Mouse (Mus musculus) brain, embryonic 14.5 days (tissue): Measurements from ENCODE around the gene Adgrl3. TPM values are rescaled to one million over a fixed set of nuclear protein-coding genes. Genes with fewer than 3 reads are reported as not detected.

Source experiments
- DNase-seq: peaks from one replicate; pipeline ENCODE4 v3.0.0-alpha.2; 2011; ENCODE audit warnings: low read depth
- CTCF ChIP-seq: fragments of 200-500 bp; IDR thresholded peaks from 2 replicates; pipeline ENCODE4 v1.5.1; 2012; ENCODE audit warnings: inconsistent platforms, mild to moderate bottlenecking, moderate library complexity, borderline replicate concordance; ENCODE audit not compliant: insufficient read depth, insufficient read length; ENCODE audit errors: extremely low read depth
- POLR2A ChIP-seq: fragments of 200-500 bp; IDR thresholded peaks from 2 replicates; pipeline ENCODE4 v1.6.1; 2012; ENCODE audit warnings: mild to moderate bottlenecking, inconsistent platforms, borderline replicate concordance; ENCODE audit not compliant: poor library complexity, insufficient read depth, insufficient read length, severe bottlenecking; ENCODE audit errors: extremely low read depth
- polyA plus RNA-seq: library from polyadenylated mRNA; depleted of rRNA; stranded (reverse); fragments of >200 nt; gene quantifications from 2 replicates; pipeline ENCODE4 v1.2.3, GENCODE M21; 2012

Adgrl3 gene
- polyA plus RNA-seq, 1 experiment, result 89.2 TPM

DNA sequence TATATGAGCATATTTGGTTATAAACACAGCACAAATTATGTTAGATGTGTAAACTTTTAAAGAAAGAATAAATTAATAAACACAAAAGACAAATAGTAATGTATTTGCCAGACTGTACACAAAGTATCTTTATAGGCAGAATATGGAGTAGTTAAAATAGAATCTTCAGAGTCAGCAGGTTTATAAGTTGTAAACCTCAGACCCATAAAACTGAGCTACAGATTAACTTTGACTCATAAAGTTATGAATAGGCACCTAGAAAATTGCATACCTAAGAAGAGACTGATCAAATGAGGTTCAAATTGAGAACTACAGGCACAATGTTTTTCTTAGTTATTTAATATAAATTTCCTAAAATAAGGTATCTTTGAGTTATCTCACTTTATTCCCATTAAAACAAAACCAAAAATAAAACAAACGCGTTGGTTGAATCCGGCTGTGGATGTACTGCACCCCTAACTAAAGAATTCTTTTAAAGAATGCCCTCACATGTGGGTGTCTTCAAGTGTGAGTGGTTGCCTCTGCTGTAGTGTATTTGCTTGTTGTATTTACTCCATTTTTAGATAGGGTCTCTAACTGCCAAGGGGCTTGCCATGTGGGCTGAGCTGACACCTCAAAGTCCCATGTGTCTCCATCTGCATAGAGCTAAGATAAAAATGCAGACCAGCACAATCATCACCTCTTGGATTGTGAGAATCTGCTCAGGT lies 297.6 kb downstream of the Adgrl3 start:
- DNase-seq, result no peak
- no peak for TF ChIP-seq CTCF
- TF ChIP-seq POLR2A, result no peak

DNA sequence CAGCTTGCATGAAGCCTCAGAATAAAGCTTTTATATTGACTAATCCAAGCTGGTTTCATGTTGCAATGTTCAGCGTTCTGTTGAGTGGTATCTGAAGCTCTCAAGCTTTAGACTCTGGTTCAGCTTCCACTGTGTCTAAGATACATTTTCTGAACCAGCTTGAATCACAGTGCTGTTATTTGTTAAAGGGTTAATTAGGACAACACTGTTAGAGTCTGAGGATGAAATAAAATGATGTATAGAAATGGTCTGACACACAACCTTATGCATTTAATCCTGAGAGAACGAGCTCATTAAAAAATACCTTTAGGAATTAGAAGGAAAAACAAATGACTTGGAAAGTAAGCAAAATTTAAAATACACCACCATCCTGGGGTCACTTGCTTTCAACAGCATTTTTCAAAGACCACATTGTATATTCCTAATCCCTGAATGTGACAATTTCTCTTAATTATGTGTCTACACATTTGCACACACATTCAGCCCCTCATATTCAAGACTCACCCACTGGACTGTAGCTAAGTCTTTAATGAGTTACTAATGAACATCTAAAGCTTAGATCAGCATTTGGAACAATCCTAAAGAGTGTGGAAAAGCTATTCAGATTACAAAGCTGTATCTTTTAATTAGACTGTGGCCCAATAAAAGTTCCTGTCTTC lies 301.5 kb downstream of the Adgrl3 start:
- peak; percentile 84 for DNase-seq
- TF ChIP-seq CTCF, result no peak
- TF ChIP-seq POLR2A, result no peak

DNA sequence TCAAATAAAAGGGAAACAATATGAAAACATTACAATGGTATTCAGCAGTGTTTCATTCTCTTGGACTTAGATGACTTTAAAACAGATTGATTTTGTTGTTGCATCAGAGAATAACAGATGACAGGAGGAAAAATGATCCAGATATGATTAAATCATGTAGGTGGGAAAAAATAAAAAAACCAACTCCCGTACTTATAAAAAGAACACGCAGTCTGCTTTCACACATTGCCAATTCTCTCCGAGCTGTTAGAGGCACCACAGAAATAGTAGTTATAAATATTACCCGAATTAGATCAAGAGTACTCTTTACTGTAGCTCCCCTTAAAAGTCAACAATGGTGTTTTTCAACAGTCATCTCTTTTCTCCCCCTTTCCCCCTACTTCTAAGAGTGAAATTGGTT lies 302.1 kb downstream of the Adgrl3 start:
- TF ChIP-seq POLR2A, result no peak
- TF ChIP-seq CTCF, result no peak
- peak; percentile 18 for DNase-seq

DNA sequence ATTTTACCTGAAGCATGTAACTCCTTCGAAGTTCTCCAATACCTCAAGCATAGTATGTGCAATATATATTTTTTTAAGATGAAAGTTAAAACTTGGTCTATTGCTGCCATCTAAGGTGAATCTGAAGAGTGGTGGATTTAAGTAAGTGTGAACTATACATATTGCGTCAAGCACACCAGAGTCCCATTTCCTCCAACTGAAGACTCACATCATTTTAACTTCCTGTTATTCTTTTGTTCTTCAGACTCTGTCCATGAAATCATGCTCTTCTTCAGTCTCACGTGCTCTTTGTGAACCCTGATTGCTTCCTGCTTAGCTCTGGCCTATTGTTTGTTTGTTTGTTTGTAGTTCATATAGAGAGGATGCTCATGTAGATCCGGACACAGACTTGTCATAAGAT lies 307.0 kb downstream of the Adgrl3 start:
- no peak for DNase-seq
- TF ChIP-seq POLR2A (no peak), CTCF (no peak)

DNA sequence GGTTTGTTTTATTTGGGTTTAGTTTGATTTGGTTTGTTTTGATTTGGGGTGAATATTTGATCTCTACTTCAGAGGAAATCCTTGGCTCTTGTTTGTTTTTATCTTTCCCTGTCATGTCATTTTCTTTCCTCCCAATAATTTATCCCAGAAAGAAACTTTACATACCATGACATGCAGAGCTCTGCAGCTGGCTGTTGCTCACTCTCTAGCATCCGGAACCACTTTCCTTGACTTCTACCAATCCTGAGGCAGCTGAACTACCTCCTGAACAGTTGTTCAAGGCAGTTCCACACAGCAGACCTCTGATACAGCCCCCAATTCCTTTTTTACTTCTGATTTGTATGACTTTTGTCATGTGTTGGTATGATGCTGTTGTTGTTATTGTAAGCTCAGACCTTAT lies 307.5 kb downstream of the Adgrl3 start:
- no peak for TF ChIP-seq POLR2A
- no peak for TF ChIP-seq CTCF
- no peak for DNase-seq

DNA sequence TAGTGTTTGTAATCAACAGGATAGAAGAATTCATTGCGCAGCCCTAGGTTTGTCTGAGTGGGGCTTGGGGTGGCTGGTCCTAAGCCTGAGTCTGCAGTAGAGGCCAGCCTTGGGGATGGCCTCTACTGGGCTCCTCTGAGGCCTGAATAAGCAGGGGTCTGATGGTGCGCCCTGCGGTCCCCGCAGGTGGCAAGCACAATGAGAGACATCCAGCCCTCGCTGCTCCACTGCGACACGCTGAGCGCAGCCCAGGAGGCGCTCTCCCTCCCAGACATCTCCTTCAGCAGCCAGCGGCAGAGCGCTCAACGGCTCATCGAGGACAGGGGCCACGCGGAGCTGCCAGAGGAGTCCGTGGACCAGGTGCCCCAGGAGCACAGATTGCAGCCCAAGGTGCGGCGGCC lies 309.6 kb downstream of the Adgrl3 start:
- no peak for DNase-seq
- TF ChIP-seq CTCF, result 0 out of 2 replicates have a peak, but pooled peaks have one; percentile 11
- TF ChIP-seq POLR2A, result no peak

DNA sequence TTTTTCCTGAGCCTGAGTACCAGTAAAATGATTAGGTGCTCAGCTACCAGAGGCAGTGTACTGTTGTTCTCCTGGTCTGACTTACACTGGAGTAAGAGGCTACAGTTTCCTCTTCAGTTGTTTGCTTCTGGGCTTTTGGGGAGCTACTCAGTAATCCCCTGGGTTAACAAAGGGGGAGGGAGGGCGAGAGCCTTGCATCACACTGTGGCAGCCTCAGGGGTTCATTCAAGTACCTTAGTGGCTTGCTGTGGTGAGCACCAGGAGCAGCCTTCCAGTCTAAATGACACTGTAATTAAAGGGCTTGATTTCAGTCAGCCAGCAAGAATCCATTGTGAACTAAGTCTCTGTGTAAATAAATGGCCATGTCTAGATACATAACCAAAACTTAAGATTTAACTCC lies 324.4 kb downstream of the Adgrl3 start:
- DNase-seq, result peak; percentile 71
- TF ChIP-seq CTCF, result no peak
- TF ChIP-seq POLR2A, result no peak

DNA sequence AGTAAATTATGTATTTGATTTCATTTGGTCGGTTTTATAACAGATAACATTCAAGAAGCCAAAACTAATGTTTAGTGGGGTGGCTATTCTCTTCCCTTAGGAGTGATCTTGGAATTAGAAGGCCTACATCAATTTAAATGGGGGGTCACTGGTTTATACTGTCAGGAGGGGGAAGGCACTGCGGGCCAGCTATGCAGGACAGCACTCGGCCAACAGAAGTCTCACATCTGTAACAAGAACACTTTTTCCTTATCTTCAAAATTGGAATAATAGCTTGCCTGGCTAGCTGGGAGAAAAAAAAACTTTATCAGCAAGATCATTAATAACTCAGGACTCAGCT lies 325.1 kb downstream of the Adgrl3 start:
- TF ChIP-seq CTCF (no peak), POLR2A (no peak)
- DNase-seq, result no peak

DNA sequence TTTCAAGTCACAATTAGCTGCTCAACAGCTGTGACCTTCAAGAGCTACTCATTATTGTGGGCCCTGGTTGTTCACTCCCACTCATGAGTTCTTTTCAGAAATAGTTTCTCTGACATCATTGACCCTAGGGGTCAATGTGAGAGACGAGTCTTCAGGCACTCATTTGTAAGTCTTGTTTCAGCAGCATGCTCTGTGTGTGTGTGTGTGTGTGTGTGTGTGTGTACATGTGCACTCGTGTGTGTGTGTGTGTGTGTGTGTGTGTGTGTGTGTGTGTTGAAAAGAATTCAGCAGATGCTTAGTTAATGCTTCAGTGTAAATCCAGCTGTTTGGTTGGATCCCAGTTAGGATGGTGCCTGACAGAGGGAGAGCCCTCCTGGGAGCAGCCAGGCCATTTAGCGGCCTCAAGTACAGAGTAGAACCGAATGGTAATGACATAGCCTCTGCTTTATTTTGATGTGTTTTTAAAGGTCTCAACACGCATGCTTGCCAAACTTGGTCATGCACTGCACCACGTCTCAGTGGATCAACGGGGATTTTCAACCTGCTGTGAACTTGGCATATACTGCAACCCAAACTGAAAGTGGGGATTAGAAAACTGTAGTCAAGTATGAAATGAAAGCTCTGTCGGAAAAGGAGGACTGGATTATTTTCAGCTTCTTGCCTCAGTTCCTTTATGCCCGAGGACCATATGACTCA lies 325.6 kb downstream of the Adgrl3 start:
- DNase-seq, result peak; percentile 51
- TF ChIP-seq CTCF (no peak), POLR2A (no peak)

DNA sequence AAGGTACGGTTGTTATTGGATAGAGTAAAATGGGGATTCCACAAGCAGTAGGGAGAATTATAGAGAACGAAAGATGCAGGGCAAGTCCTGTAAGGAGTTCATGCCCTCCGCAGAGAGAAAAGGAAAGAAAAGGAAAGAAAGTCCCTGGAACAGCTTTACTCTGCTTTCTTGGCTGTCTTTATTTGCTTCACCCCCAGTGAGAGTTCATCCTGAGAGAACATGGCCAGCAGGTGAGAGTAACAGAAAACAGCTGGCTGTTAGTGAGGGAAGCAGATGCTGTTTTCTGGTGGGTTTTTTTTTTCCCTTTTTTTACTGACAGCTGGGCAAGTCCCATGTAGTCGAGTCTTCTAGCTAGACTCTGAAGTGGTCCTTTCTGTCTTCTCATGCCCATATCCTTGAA lies 327.6 kb downstream of the Adgrl3 start:
- TF ChIP-seq POLR2A (no peak), CTCF (no peak)
- no peak for DNase-seq

DNA sequence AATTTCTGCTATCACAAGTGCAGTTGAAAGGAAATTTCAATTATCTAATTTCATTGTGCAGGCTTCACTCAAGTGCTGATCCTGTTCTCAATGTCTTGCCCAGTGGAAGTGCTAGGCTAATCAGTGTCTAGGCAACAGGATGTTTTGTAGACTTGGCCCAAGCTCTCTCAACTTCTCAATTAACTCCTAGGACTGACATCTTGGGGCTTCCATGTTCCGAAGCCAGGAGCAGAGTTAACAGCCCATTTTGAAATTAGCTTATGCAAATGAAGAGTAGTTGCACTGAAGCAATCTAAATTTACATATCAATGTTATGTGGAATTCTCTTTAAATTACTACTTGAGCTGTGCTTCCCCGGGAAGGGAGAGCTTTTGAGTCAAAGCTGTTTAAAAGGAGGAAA lies 339.6 kb downstream of the Adgrl3 start:
- TF ChIP-seq CTCF (no peak), POLR2A (no peak)
- peak; percentile 95 for DNase-seq

DNA sequence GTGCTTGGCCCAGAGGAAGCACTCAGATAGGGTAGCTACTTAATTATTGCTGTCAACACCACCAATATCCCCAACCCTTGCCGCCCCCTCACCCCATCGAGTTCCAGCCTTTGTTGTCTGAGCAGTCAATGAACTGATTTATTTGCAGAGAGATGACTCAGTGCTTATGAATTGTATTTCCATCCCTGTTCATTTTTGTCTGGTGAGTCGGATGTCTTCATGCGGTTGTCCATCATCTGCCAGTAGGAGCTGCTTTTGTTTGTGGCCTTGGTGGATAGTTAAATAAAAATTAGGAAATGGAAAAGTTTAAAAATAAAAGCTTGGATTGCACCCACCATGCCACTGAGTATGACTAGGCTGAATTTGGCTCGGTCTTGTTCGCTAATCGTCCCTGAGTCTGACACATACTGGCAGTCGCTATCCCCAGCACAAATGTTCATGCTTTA lies 344.3 kb downstream of the Adgrl3 start:
- TF ChIP-seq CTCF (no peak), POLR2A (no peak)
- DNase-seq, result no peak

DNA sequence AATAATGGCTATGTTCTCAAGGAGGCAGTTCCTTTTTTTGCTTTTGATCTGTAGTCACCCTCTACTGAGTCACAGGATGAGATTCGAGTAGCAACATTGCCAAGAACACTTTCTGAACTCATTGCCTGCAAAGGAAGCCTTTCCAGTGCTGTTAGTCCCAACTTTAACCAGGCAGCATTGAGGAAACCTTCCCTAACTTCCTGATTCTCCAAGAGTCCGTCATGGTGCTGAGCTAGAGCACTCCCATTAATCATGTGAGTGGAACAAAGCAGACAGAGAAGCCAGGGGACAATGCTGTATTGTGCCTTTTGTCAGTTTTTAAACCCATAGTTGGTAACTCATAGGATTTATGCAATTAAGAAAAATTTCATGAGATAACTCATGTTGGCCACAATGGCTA lies 345.3 kb downstream of the Adgrl3 start:
- TF ChIP-seq POLR2A (no peak), CTCF (no peak)

DNA sequence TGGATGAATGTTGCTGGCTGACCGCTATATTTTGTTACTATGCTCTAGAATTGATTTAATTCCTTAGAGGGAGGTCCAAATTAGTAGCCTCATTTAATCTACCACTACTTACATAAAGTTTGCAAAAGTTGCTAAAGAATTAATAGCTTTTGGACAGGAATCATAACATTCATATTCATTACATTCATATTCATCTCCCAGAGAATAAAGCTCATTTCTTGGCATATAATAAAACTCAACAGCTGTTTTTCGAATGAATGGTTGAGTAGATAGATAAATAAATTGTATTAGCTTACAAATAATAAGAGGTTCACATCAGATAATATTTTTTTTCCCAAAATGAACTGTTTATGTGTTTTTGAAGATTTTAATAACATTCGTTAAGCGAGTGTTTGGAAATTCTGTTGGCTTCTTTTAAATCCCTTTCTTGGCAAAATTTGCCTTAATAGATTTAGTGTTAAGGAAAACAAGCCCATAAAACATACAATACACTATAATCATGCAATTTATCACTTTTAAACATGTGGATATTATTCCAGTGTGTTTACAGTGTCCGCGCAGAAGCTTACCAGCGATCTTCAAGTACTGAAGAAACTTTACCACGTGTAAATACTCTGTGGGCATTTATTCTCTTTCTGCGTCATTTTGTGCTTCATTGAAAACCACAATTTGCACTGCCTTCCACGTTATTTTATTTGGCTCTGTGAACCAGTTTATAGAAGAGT lies 350.4 kb downstream of the Adgrl3 start:
- TF ChIP-seq POLR2A (no peak), CTCF (no peak)
- DNase-seq, result no peak

More for the DNA sequence above, 345.3 kb downstream of the Adgrl3 start:
- DNase-seq, result no peak

DNA sequence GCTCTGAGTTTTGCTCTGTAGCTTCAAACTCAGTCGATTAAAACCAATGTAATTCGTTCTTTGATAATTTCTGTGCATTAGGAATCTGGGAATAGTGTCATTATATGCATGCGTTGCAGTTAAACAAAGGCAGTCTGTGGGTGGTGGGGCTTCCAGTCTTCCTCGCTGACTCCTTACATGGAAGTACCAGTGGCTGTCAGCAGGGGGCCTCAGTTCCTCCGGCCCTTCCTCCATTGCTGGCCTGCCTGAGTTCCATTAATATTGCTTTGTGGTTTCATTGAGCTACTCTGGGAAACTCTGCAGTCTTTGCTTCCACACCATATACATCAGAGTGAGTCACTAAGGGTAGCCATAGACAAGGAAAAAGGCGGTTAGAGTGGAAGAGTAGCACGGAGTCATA lies 356.1 kb downstream of the Adgrl3 start:
- TF ChIP-seq POLR2A (no peak), CTCF (peak; percentile 24; the same call in 1 of the 2 replicates)
- DNase-seq, result no peak
